Mouse (Mus musculus): ENCODE results near the gene Olfr1230.

The Olfr1230 gene

DNA sequence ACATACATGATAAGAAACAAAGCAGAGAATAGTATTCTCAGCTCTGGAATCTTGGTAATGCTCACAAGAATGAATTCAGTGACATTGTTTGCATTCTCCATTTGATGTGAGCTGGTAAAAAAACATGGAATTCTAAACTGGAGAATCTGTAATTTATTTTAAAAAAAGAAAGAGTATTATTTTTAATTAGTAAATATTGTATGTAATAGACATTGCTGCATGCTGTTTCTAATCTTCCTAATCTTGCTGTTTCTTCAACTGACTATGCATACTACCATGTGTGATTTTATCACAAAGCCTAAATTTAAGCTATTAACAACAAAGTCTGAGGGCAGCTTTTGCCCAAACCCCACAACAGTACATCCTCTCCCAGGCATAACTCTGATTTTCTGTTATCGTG is at the start of gene Olfr1230:
Olfr1230 (minus strand) TSS at position 101 of the 400 bp plus-strand sequence.
- no peak for DNase-seq (ENCODE audit: extremely low spot score, low spot score)

DNA sequence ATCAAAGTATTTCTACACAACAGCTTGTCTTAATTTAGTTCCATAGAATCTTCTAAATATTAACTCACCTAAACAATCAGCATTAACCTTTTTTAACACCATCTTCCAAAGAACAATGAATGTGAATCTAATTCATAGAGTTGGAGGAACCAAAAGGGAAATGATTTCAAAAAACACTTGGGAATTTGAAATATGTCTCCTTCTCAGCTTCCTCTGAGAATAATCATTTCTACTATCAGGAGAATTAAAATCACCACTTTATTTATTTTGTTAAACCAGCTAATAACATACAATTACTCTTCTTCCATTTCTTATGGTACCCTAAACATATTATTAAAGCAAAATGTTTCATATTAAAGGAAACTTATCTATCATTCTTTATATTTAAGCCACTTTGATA is 45.2 kb upstream of the Olfr1230 start, which contains the start of gene Olfr1233:
Olfr1233 (minus strand) TSS at position 101 of the 400 bp plus-strand sequence.
- no peak for DNase-seq (ENCODE audit: extremely low spot score, low spot score)

DNA sequence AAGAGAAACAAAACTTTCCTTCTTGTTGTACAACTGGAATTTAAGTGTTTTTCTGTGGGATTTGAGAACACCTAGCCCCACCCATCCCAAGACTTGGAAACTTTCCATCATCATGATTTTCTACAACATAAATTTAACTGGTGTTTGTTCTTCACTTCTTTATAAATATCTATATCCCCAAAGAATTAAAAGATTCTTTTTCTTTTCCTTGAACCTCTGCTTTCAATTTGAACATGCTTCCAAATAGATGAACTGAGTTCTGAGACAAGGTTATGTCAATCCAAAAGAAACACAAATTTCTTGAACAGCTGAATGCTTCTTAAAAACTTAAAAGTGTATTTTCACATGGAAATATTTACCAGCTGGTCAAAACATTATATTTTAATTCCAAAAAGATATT is 32.5 kb upstream of the Olfr1230 start, which contains the start of gene Olfr1232:
Olfr1232 (minus strand) TSS at position 101 of the 400 bp plus-strand sequence.
- no peak for DNase-seq (ENCODE audit: extremely low spot score, low spot score)

DNA sequence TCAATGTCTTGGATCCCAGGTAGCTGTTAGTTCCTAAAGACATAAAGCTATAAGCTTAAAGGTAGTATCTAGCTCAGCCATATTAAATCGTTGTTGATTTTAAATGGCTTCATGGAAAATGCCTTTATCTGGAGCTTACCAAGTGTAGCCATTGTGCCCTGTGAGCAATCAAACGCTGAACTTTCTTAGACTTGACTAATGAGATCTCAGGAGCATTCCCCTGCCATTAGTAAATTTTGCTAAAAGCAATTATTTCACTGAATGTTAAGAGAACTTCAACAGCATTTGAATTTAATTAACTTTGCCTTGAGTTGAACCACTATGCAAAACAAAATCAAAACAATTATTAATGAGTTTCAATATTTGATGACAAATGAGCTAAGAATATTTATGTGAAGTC is 9.9 kb upstream of the Olfr1230 start, which contains the start of gene Olfr1231:
Olfr1231 (minus strand) TSS at position 101 of the 400 bp plus-strand sequence.
- DNase-seq (ENCODE audit: extremely low spot score, low spot score) = no peak

DNA sequence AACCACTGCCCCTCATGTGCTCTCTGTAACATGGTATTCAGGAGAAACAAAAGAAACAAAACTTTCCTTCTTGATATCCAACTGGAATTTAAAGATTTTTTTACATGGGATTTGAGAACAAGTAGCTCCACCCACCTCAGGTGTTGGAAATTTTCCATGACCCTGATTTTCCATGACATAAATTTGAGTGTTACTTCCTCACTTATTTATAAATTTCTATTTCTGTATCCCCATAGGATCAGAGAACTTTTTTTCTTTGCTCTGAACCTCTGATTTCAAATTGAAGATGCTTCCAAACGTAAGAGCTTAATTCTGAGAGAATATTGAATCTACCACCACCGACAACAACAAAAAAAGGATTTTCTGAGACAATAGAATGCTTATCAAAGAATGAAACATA is 9.2 kb downstream of the Olfr1230 start, which contains the start of gene Olfr1229:
Olfr1229 (minus strand) TSS at position 101 of the 400 bp plus-strand sequence.
- DNase-seq (ENCODE audit: extremely low spot score, low spot score) = no peak

DNA sequence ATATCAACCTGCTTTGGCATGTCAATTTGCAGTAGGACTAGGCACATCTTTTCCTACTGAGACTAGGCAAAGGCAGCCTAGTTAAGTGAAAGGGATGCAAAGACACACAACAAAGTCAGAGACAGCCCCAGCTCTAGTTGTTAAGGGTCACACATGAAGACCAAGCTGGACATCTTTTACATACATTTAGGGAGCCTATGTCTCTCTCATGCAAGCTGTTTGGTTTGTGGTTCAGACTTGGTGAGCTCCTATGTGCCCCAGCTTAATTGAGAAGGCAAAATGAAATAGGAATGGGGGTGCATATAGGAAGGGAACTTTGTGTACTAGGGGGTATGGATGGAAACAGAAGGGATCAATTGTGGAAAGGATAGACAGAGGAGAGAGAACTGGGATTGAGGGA is 43.1 kb downstream of the Olfr1230 start, which contains the start of gene Olfr1228:
Olfr1228 (minus strand) TSS at position 101 of the 400 bp plus-strand sequence.
- no peak for DNase-seq (ENCODE audit: extremely low spot score, low spot score)

Data from neural tube, embryonic 10.5 days (tissue).